Mouse (Mus musculus): ENCODE data around the gene Ciao2a. TPM values are rescaled to one million over a fixed set of nuclear protein-coding genes. Genes with fewer than 3 reads are reported as not detected.

Ciao2a gene
- total RNA-seq (2021), result 10 to 100 TPM; 59.7 to 68.1 TPM
- 19.5 and 31.2 TPM in 2 replicates for polyA plus RNA-seq (2012; rRNA removed)
- long read RNA-seq, transcript Ciao2a-201 (5 exons, 1,240 nt), result major isoform, 50 of 54 reads
- long read RNA-seq, partial matches to known transcripts, result 1 of 54 reads
- long read RNA-seq, other reads (novel, unspliced or antisense), result 3 of 54 reads

- intact Hi-C loops (cut with DNase I), result no loop called here
- peak within 1 kb of the TSS; percentile 63 for H3K9ac ChIP-seq (ENCODE audit: low read depth, low read length)
- TF ChIP-seq CTCF (IDR thresholded peaks at IDR 0.05) (no peak), POLR2A (IDR thresholded peaks at IDR 0.05; ENCODE audit: insufficient read depth, low read depth, low read length) (peak; percentile 73), EP300 (IDR thresholded peaks at IDR 0.05; ENCODE audit: insufficient read depth, low read depth, low read length) (0 out of 2 replicates have a peak, but pooled peaks have one; percentile 23)
- no peaks in the 10 kb centered on the region for H3K27me3 ChIP-seq (ENCODE audit: control insufficient read depth, insufficient read depth, low read length)
- H3K79me2 ChIP-seq (replicated peaks; ENCODE audit: control insufficient read depth, insufficient read depth, low read length), result no peaks in the 10 kb centered on the region
- DNase-seq, result peak; percentile 91 to 95
- peak within 1 kb of the TSS; percentile 83 for H3K4me3 ChIP-seq
- H3K27ac ChIP-seq, result peak within 1 kb of the TSS; percentile 85
- 2% methylated on average over 34 of the region's 34 CpGs for WGBS
- H3K4me1 ChIP-seq (ENCODE audit: control insufficient read depth, insufficient read depth, low read length), result peaks cover 4% of the 10 kb centered on the region
- H3K36me3 ChIP-seq (ENCODE audit: control insufficient read depth, insufficient read depth, low read length), result peaks cover 3% of the 10 kb centered on the region
Measured at GRCm38 (mm10) chr9:66126456-66127192, at the start of gene Ciao2a, which contains the start of gene Snx1. Ciao2a (plus strand) TSS chr9:66126611. Snx1 (minus strand) TSS chr9:66126587.

- no peak overlapping the region for H3K27ac ChIP-seq
- intact Hi-C loops (cut with DNase I), result no loop called here
- WGBS, result 68% methylated on average over 3 of the region's 3 CpGs
- no peaks in the 10 kb centered on the region for H3K4me1 ChIP-seq (ENCODE audit: control insufficient read depth, insufficient read depth, low read length)
- no peaks in the 10 kb centered on the region for H3K27me3 ChIP-seq (ENCODE audit: control insufficient read depth, insufficient read depth, low read length)
- no peak overlapping the region for H3K9ac ChIP-seq (ENCODE audit: low read depth, low read length)
- H3K36me3 ChIP-seq (ENCODE audit: control insufficient read depth, insufficient read depth, low read length), result no peaks in the 10 kb centered on the region
- TF ChIP-seq CTCF (IDR thresholded peaks at IDR 0.05) (no peak), POLR2A (IDR thresholded peaks at IDR 0.05; ENCODE audit: insufficient read depth, low read depth, low read length) (no peak), EP300 (IDR thresholded peaks at IDR 0.05; ENCODE audit: insufficient read depth, low read depth, low read length) (no peak)
- H3K79me2 ChIP-seq (replicated peaks; ENCODE audit: control insufficient read depth, insufficient read depth, low read length), result no peaks in the 10 kb centered on the region
- DNase-seq, result no peak
- no peak overlapping the region for H3K4me3 ChIP-seq
Measured at GRCm38 (mm10) chr9:66078072-66078471, 48.3 kb upstream of the Ciao2a start.

- no peaks in the 10 kb centered on the region for H3K4me1 ChIP-seq (ENCODE audit: control insufficient read depth, insufficient read depth, low read length)
- intact Hi-C loops (cut with DNase I), result no loop called here
- no peaks in the 10 kb centered on the region for H3K27me3 ChIP-seq (ENCODE audit: control insufficient read depth, insufficient read depth, low read length)
- no peak for DNase-seq
- no peak overlapping the region for H3K4me3 ChIP-seq
- TF ChIP-seq CTCF (IDR thresholded peaks at IDR 0.05) (no peak), EP300 (IDR thresholded peaks at IDR 0.05; ENCODE audit: insufficient read depth, low read depth, low read length) (no peak), POLR2A (IDR thresholded peaks at IDR 0.05; ENCODE audit: insufficient read depth, low read depth, low read length) (no peak)
- no peak overlapping the region for H3K9ac ChIP-seq (ENCODE audit: low read depth, low read length)
- H3K27ac ChIP-seq, result no peak overlapping the region
- H3K79me2 ChIP-seq (replicated peaks; ENCODE audit: control insufficient read depth, insufficient read depth, low read length), result no peaks in the 10 kb centered on the region
- 19% methylated on average over 14 of the region's 14 CpGs for WGBS
- no peaks in the 10 kb centered on the region for H3K36me3 ChIP-seq (ENCODE audit: control insufficient read depth, insufficient read depth, low read length)
Measured at GRCm38 (mm10) chr9:66078493-66078892, 47.9 kb upstream of the Ciao2a start.

DNA sequence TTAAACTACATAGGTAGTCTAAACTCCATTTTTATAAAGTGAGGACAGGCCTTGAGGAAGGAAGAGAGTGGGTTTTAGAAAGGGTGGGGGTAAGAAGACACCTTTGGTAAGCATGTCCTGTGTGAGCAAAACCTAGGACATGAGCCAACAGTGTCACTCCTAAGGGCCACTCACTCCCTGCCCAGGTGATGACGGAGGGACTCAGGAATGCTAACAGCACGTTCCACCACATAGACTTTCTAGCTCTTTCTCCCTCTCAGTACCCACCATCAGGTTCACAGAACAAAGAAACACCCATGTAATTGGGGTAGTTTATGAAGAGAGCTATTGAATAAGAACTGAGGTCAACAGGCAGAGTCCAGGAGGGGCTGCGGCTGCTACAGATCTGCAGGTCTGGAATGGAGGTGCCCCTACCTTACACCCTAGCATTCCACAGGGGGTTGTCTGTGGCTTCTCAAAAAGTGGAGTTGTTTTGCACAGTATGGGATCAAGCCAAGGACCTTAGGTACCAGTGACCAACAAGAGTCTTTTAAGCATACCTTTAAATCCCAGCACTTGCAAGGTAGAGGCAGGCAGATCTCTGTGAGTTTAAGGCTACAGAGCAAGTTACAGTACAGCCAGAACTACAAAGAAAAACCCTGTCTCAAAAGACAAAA, 45.5 kb upstream of the Ciao2a start:
- Histone ChIP-seq H3K9ac (ENCODE audit: low read depth, low read length) (no peak overlapping the region), H3K27me3 (ENCODE audit: control insufficient read depth, insufficient read depth, low read length) (no peaks in the 10 kb centered on the region), H3K27ac (no peak overlapping the region), H3K79me2 (replicated peaks; ENCODE audit: control insufficient read depth, insufficient read depth, low read length) (no peaks in the 10 kb centered on the region), H3K4me3 (no peak overlapping the region), H3K4me1 (ENCODE audit: control insufficient read depth, insufficient read depth, low read length) (no peaks in the 10 kb centered on the region), H3K36me3 (ENCODE audit: control insufficient read depth, insufficient read depth, low read length) (no peaks in the 10 kb centered on the region)
- intact Hi-C loops (cut with DNase I), result no loop called here
- DNase-seq, result no peak
- TF ChIP-seq CTCF (IDR thresholded peaks at IDR 0.05) (no peak), EP300 (IDR thresholded peaks at IDR 0.05; ENCODE audit: insufficient read depth, low read depth, low read length) (no peak), POLR2A (IDR thresholded peaks at IDR 0.05; ENCODE audit: insufficient read depth, low read depth, low read length) (no peak)
- 67% methylated on average over 3 of the region's 3 CpGs for WGBS

- intact Hi-C loops (cut with DNase I), result no loop called here
- H3K9ac ChIP-seq (ENCODE audit: low read depth, low read length), result no peak overlapping the region
- TF ChIP-seq POLR2A (IDR thresholded peaks at IDR 0.05; ENCODE audit: insufficient read depth, low read depth, low read length) (no peak), EP300 (IDR thresholded peaks at IDR 0.05; ENCODE audit: insufficient read depth, low read depth, low read length) (no peak), CTCF (IDR thresholded peaks at IDR 0.05) (no peak)
- H3K27ac ChIP-seq, result no peak overlapping the region
- H3K27me3 ChIP-seq (ENCODE audit: control insufficient read depth, insufficient read depth, low read length), result no peaks in the 10 kb centered on the region
- 62% methylated on average over 4 of the region's 4 CpGs for WGBS
- H3K4me3 ChIP-seq, result no peak overlapping the region
- no peaks in the 10 kb centered on the region for H3K4me1 ChIP-seq (ENCODE audit: control insufficient read depth, insufficient read depth, low read length)
- no peaks in the 10 kb centered on the region for H3K36me3 ChIP-seq (ENCODE audit: control insufficient read depth, insufficient read depth, low read length)
- no peak for DNase-seq
- H3K79me2 ChIP-seq (replicated peaks; ENCODE audit: control insufficient read depth, insufficient read depth, low read length), result no peaks in the 10 kb centered on the region
Measured at GRCm38 (mm10) chr9:66081999-66082398, 44.4 kb upstream of the Ciao2a start.
